Mouse (Mus musculus): ENCODE results near the gene Fbxo40. TPM values are rescaled to one million over a fixed set of nuclear protein-coding genes. Genes with fewer than 3 reads are reported as not detected.

The Fbxo40 gene
- total RNA-seq, 2 experiments from 2014 or later = 0.43 to 0.80 TPM

GRCm38 (mm10) chr16:36949614-36950336, 40.5 kb downstream of the Fbxo40 start:
- DNase-seq (ENCODE audit: low spot score in 2 of 2) = no peak
- intact Hi-C loops (cut with DNase I) = no loop called here

DNA sequence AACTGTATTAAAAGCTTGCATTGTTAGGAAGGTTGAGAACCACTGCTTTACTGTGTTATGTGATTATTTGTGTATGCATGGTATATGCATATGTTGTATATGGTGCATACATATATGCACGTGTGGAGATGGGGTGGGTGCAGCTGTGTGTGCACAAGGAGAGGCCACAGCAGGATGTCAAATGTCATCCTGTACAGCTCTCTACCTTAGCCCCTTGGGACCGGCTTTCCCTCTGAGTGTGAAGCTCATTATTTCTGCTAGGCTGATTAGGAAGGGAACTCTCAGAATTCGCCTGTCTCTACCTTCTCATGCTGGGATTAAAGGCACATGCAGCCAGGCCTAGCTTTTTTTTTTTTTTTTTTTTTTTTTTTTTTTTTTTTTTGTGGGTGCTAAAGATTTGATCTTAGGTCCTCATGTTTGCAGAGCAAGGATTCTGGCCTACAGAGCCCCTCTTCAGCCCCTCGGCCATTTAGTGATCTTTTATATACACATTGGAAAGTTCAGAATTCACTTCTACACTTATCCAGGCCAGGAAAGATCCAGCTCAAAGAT, 42.5 kb downstream of the Fbxo40 start:
- no peak for DNase-seq (ENCODE audit: low spot score in 2 of 2)
- intact Hi-C loops (cut with DNase I) = no loop called here

DNA sequence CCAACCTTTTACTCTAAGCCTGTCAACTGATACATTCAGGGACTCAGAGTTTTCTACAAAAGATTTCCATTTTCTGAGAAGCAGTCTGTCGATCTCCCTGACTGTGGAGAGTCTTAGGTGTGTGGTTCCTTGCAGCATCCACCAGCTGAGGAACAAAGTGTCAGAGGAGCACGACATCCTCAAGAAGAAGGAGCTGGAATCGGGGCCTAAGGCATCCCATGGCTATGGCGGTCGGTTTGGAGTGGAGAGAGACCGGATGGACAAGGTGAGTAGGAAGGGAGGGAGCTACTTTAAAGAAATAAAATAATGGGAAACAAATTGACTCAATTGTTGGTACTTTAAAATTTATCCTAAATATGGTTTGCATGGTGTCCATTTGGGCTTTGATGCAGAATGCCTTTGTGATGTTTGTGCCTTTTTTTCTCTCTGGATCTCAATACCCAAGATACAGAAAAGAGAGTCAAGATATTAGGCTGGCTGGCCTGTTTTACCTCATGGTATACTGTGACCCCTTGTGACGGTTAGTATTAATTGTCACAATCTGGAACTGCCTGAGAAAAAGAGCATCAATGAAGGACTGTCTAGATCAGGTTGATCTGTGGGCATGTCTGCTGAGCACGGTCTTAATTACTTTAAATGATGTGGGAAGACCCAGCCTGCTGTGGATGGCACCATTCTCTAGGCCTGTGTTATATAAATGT, 43.7 kb downstream of the Fbxo40 start:
- intact Hi-C loops (cut with DNase I) = no loop called here
- DNase-seq (ENCODE audit: low spot score in 2 of 2) = no peak

DNA sequence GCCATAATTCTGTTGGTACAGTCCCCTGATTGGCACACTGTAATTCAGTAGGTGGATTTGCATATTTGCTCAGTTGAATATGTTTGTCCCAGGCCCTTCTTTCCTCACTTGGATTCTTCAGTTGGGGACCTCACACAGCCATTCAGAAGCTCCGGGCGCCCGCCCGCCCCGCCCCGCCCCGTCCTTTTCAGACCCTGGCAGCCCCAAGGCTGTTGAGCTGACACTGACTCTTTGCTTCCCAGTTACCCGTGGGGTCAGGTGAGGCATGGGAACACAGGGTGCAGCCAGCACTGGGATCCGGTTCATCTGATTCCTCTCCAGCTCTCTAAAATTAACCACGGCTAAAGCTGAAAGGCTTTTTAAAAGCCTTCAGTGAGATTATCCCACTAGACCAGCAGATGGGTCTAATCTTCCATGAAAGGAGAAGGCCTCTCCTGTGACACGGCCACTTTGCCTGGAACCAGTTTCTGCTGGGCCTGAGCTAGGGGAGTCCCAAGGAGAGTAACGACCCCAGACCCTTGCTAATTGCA, 45.3 kb downstream of the Fbxo40 start:
- intact Hi-C loops (cut with DNase I) = no loop called here
- no peak for DNase-seq (ENCODE audit: low spot score in 2 of 2)

GRCm38 (mm10) chr16:36943591-36943990, 46.7 kb downstream of the Fbxo40 start:
- DNase-seq (ENCODE audit: low spot score in 2 of 2) = no peak

DNA sequence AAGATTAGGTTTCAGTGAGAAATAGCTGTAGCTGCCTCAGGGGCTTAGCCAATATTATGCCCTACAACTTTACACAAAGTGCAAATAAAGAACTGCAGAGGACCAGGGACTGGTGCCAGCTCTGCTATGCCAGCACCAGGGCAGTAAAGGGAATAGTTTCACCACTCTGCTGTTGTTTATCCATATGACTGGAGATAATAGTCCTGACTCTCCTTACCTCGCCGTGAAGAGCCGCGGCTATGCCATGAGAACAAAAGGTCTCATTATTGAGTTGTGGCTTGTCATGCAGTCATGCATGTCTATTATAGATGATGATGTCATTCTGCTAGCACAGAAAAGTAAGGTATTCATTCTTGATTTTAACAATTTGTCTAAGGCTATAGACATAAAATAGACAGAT, 48.4 kb downstream of the Fbxo40 start:
- intact Hi-C loops (cut with DNase I) = no loop called here
- DNase-seq (ENCODE audit: low spot score in 2 of 2) = no peak

More at GRCm38 (mm10) chr16:36943591-36943990, 46.7 kb downstream of the Fbxo40 start:
- intact Hi-C loops (cut with DNase I) = no loop called here

DNA sequence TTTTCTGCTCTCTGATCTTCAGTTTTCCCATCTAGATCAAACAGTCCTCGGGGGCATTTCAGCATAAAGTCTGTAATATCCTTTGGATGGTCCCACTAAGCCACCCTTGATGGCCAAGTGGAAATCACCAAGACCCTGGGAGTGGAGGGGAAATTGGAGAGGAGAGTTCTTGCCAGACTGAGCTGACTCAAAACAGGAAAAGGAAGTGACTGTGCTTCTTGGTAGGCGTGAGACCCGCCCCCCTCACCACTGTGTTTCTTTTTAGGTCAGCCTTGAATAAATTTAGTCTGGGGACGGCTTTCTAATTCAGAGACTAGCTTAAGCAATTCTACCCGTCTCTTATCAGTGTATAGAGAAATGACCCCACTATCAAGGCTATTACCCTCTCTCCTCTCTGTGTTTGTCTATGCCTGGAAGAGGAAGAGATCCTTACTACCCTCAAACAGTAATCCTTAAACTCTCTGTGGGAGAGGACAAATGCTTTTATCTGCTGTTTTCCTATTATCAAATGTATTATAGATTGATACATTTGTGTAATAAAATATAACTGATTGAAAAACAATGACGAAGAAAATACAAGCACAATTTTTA, 49.0 kb downstream of the Fbxo40 start:
- DNase-seq (ENCODE audit: low spot score in 2 of 2) = peak in 1 of 2 experiments; percentile 54
- intact Hi-C loops (cut with DNase I) = no loop called here

GRCm38 (mm10) chr16:36935814-36936213, 54.5 kb downstream of the Fbxo40 start:
- no peak for DNase-seq (ENCODE audit: low spot score in 2 of 2)
- intact Hi-C loops (cut with DNase I) = no loop called here

DNA sequence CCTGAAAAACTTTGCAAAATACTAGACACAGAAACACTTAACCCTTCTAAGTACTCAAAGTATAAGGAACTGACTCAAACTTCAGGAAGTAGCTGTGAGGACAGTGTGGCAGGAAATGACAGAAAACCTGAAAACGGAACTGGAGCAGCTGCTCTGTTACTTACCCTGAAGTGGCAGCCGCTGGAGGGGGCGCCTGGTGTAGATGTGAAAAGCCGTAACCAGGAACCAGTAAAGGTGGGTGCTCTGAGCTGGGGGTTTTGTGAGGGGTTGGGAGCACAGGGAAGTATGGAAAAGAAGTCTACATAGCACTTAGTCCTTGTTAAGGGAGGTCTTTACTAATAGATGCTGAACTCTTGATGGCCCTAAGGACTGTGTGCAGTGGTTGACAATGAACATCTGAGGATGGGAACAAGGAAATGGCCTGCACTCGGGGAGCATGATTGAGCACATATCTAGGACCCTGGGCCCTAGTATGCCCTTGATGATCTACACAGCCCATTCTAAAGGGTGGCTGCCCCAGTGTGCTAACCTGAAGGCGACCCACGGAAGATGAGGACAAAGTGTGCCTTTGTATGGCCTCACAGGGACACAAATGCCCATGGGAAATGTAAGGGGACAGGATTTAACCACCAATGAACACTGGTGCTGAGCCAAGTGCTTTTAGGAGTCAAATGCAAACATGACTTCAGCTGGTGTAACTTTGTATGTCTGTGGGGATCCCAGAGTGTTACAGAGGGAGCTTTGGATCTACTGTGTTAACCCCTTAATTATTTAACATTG, 55.2 kb downstream of the Fbxo40 start, which contains the start of gene Hcls1:
Gene Hcls1, plus strand, starts transcription at position 143 of the 780 bp plus-strand sequence.
- DNase-seq (ENCODE audit: low spot score in 2 of 2) = no peak
- intact Hi-C loops (cut with DNase I) = no loop called here

DNA sequence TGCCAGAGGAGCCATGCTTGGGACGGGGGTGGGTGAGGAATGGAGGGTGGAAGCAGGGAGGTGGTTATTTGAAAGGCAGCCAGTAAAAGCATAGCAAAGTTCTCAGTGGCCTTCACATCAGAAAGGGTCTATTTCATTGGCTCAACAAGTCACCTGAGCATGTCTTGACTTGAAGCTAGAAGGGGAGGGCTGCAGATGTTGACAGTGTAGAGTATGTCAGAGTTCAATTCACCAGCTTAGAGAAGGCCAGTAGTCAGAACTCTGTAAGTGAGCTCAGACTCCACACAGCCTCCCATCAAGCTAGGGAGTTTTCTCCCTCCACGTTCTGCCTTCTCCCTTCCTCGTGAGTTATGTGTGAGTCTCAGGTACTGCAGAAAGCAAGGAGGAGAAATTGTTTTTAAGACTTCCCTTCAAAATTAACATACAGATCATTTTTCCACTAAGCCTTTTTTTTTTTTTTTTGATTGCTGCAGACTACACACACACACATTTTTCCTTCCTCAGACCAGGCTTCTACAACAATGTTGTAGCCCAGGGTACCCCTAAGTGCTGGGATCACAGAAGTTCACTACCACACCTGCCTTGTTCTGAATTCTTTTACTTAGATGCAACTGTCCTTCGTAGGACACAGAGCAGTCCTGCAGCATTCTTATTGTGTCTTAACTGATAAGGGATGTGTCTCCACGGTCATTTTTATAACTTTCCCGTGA, 56.0 kb downstream of the Fbxo40 start:
- DNase-seq (ENCODE audit: low spot score in 2 of 2) = no peak
- intact Hi-C loops (cut with DNase I) = no loop called here

DNA sequence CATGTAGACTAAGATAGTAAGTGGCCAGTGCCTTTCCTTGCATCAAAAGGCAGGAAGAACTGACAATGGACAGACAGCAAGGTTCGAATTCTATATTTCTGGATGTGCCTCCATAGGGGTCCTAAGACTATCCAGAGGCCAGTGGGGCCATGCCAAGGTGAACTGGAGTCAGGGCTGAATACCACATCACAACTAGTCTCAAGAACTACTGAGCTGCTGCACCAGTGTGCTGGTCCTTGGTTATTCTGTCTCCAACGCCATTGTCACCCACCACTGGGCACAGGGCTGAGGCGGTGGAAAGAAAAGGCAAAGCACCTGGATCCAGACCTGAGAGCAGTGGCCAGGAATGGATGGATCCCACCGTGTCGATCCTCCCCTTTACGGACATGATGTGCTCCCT, 57.7 kb downstream of the Fbxo40 start:
- DNase-seq (ENCODE audit: low spot score in 2 of 2) = no peak
- intact Hi-C loops (cut with DNase I) = no loop called here

GRCm38 (mm10) chr16:36931976-36932375, 58.3 kb downstream of the Fbxo40 start:
- intact Hi-C loops (cut with DNase I) = no loop called here
- DNase-seq (ENCODE audit: low spot score in 2 of 2) = no peak

- intact Hi-C loops (cut with DNase I) = no loop called here
- no peak for DNase-seq (ENCODE audit: low spot score in 2 of 2)
Measured at GRCm38 (mm10) chr16:36931381-36931780, 58.9 kb downstream of the Fbxo40 start.

DNA sequence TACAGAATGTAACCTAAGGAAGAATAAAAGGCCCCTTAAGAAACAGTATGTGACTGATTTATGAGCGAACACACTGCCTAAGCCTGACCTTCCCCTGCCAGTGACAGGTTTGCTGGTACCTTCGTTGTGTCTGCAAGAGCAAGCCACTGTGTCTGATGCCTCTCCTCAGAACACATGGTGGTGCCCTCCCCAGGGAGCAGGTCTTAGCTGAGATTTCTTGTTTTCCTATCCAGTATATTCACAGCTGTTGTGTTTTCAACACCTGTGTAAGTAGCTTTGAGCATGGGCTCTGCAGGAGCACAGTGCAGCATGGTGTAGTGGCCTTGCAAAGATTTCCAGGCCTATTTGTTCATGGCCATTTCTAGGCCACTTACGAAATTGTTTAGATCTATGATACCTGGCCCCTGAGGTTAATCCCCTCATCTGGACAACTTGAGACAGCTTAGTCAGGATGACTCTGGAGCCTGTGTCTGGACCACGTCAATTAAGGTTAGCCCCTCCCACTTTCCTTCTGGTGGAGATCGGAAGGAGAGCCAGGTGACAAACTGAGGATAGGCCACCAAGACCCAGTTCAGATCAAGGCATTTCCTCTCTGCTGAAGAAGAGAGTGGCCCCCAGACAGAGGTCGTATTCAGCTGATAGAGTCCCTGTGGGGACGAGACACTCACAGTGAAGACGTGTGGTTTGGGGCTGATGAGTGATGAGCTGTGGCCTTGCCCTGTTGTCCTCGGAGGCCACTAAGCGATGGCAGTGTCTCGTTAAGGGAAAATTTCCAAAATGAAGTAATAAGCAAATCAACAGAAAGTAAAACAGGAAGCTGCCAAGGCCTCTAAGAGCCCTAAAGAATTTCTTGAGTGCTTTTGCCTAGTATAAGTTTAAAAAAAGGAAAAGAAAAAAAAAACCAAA, 59.8 kb downstream of the Fbxo40 start:
- intact Hi-C loops (cut with DNase I) = no loop called here
- no peak for DNase-seq (ENCODE audit: low spot score in 2 of 2)

DNA sequence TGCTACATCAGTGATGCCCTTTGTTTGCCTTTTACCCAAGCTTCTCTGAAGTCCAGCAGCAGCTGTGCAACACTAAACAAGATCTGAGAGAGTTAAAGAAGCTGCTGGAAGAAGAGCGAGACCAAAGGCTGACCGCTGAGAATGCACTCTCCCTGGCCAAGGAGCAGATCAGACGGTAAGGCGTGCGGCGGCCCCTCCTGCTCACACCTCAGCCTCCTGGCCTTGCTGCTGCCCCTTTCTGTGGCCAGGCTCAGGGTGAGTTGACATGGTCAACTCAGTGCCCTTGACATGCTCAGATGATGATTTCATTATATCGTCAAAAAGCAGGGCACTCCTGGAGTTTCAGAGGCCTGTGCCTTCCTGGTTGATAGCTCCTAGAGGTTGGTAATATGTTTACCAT, 61.1 kb downstream of the Fbxo40 start:
- intact Hi-C loops (cut with DNase I) = no loop called here
- DNase-seq (ENCODE audit: low spot score in 2 of 2) = no peak

- no peak for DNase-seq (ENCODE audit: low spot score in 2 of 2)
- intact Hi-C loops (cut with DNase I) = no loop called here
Measured at GRCm38 (mm10) chr16:36928106-36928500, 62.2 kb downstream of the Fbxo40 start.

- intact Hi-C loops (cut with DNase I) = no loop called here
- no peak for DNase-seq (ENCODE audit: low spot score in 2 of 2)
Measured at GRCm38 (mm10) chr16:36927495-36928105, 62.7 kb downstream of the Fbxo40 start.

All from left cerebral cortex, postnatal 25 days (tissue).